Mouse (Mus musculus) lung, embryonic 14.5 days (tissue): ENCODE data around the gene Clcn3. TPM values are rescaled to one million over a fixed set of nuclear protein-coding genes. Genes with fewer than 3 reads are reported as not detected.
A peak's percentile ranks its signal among the peaks of the same experiment; 100 is the strongest.

Experiments used
- ATAC-seq: fragments of 200-750 bp; cut with Nextera tagmentation; 2 replicates; pipeline ENCODE4 v1.8.0; 2017; ENCODE audit warnings: mild to moderate bottlenecking, moderate TSS enrichment, moderate library complexity; ENCODE audit not compliant: insufficient read depth
- DNase-seq: peaks from one replicate; pipeline ENCODE4 v3.0.0-alpha.2; 2015
- H3K27ac ChIP-seq: fragments of 300-500 bp; sonication (generic); 2 replicates; pipeline ENCODE4 v1.5.1; 2014; ENCODE audit warnings: low read depth, mild to moderate bottlenecking, moderate library complexity
- H3K27me3 ChIP-seq: fragments of 300-500 bp; sonication (generic); 2 replicates; pipeline ENCODE4 v1.6.1; 2014; ENCODE audit warnings: low read length, control low read depth; ENCODE audit not compliant: insufficient read depth
- H3K36me3 ChIP-seq: fragments of 300-500 bp; sonication (generic); 2 replicates; pipeline ENCODE4 v1.6.1; 2014; ENCODE audit warnings: control low read depth; ENCODE audit not compliant: insufficient read depth
- H3K4me1 ChIP-seq: fragments of 300-500 bp; sonication (generic); 2 replicates; pipeline ENCODE4 v1.6.1; 2014; ENCODE audit warnings: antibody characterized with exemption, control low read depth; ENCODE audit not compliant: insufficient read depth
- H3K4me2 ChIP-seq: fragments of 300-500 bp; sonication (generic); 2 replicates; pipeline ENCODE4 v1.6.1; 2014; ENCODE audit warnings: mild to moderate bottlenecking
- H3K4me3 ChIP-seq: fragments of 300-500 bp; sonication (generic); 2 replicates; pipeline ENCODE4 v1.5.1; 2014; ENCODE audit warnings: low read depth, low read length
- H3K9ac ChIP-seq: fragments of 300-500 bp; sonication (generic); 2 replicates; pipeline ENCODE4 v1.6.1; 2014
- H3K9me3 ChIP-seq: fragments of 300-500 bp; sonication (generic); 2 replicates; pipeline ENCODE4 v1.6.1; 2016; ENCODE audit warnings: low read depth, low read length, control low read depth
- CTCF ChIP-seq: IDR thresholded peaks from 2 replicates; pipeline ENCODE4 v1.5.1; 2016; ENCODE audit warnings: antibody characterized with exemption, low read depth
- WGBS: fragments of 180-500 bp; shearing (Covaris S2); extraction: QIAGEN DNeasy Blood & Tissue Kit; methylation state at CpG from one replicate; pipeline ENCODE4 v1.1.7; 2014; 5-methylcytosine and 5-hydroxymethylcytosine counted together
- polyA plus RNA-seq: library from polyadenylated mRNA; unstranded; fragments of >200 nt; fragmentation: Nextera tagmentation; extraction: Ambion mirVana; gene quantifications from 2 replicates; pipeline ENCODE4 v1.2.1, GENCODE M21; 2014

The Clcn3 gene
- polyA plus RNA-seq, 1 experiment from 2014 or later = 17.3 TPM

- whole genome bisulfite sequencing = 75% methylated on average over 13 of the region's 13 CpGs
- Histone ChIP-seq H3K9me3 (no peaks in the 10 kb centered on the region), H3K27me3 (no peaks in the 10 kb centered on the region), H3K9ac (no peak overlapping the region), H3K4me2 (no peak overlapping the region), H3K4me3 (no peak overlapping the region), H3K27ac (no peak overlapping the region), H3K36me3 (no peaks in the 10 kb centered on the region), H3K4me1 (no peaks in the 10 kb centered on the region)
- DNase-seq (no peak), ATAC-seq (no peak)
- TF ChIP-seq CTCF = no peak
Measured at GRCm38 (mm10) chr8:60870231-60871193, 112.6 kb downstream of the Clcn3 start.

DNA sequence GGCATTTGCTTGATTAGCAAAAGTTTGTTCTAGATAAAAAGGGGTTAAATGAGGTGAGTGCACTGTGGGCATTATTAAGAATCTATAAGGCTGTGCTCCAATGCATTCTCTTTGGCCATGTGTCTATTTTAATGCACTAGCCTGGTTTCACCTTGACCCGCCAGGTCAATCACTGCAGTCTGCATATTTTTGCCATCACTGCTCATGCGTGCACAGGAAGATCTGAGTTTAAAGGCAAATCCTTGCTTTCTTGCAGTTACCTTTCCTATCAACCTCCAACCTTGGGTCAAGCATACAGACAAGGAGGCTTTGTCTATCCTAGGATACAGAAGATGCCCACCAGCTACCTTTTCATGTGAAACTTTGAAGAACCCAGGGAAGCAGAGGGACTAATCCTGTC, 113.3 kb downstream of the Clcn3 start:
- Histone ChIP-seq H3K36me3 (no peaks in the 10 kb centered on the region), H3K4me3 (no peak overlapping the region), H3K27me3 (no peaks in the 10 kb centered on the region), H3K9me3 (no peaks in the 10 kb centered on the region), H3K9ac (no peak overlapping the region), H3K4me1 (no peaks in the 10 kb centered on the region), H3K4me2 (no peak overlapping the region), H3K27ac (no peak overlapping the region)
- DNase-seq (no peak), ATAC-seq (no peak)
- WGBS = 81% methylated on average over 2 of the region's 2 CpGs
- no peak for TF ChIP-seq CTCF

DNA sequence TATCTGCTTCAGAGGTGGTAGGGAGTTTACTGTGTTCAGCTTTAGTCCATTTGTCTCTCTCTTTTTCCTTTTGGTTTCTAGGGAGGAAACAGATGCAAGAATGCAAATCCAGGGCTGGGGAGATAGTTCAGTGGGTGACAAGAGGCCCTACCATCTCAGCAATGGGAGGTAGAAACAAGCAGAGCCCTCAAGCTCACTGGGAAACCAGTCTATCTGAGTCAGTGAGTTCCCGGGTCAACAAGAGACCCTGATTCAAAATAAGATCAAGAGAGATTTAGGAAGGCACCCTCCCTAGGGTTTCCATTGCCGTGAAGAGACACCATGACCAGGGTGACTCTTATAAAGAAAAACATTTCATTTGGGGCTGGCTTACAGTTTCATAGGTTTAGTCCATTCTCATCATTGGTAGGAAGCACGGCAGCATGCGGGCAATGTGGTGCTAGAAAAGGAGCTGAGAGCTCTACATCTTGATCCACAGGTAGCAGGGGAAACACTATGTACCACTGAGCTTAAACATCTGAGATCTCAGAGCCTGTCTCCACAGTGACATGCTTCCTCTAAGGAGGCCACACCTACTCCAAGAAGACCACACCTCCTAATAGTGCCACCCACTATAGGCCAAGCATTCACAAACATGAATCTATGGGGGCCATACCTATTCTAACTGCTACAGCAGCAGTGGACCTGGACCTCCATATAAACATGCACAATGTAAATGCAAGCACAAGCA, 114.7 kb downstream of the Clcn3 start:
- no peaks in the 10 kb centered on the region for H3K9me3 ChIP-seq
- 89% methylated on average over 4 of the region's 4 CpGs for WGBS
- ATAC-seq (no peak), DNase-seq (no peak)
- no peak overlapping the region for H3K4me3 ChIP-seq
- no peak overlapping the region for H3K4me2 ChIP-seq
- H3K27ac ChIP-seq = no peak overlapping the region
- no peaks in the 10 kb centered on the region for H3K27me3 ChIP-seq
- H3K4me1 ChIP-seq = no peaks in the 10 kb centered on the region
- no peak for TF ChIP-seq CTCF
- H3K9ac ChIP-seq = no peak overlapping the region
- H3K36me3 ChIP-seq = no peaks in the 10 kb centered on the region

- Histone ChIP-seq H3K36me3 (no peaks in the 10 kb centered on the region), H3K9me3 (no peaks in the 10 kb centered on the region), H3K27ac (no peak overlapping the region), H3K4me2 (no peak overlapping the region), H3K4me3 (no peak overlapping the region), H3K9ac (no peak overlapping the region), H3K4me1 (no peaks in the 10 kb centered on the region), H3K27me3 (no peaks in the 10 kb centered on the region)
- no peak for TF ChIP-seq CTCF
- DNase-seq = no peak
- WGBS = 75% methylated on average over 4 of the region's 4 CpGs
- ATAC-seq = no peak
Measured at GRCm38 (mm10) chr8:60867468-60868115, 115.5 kb downstream of the Clcn3 start.

DNA sequence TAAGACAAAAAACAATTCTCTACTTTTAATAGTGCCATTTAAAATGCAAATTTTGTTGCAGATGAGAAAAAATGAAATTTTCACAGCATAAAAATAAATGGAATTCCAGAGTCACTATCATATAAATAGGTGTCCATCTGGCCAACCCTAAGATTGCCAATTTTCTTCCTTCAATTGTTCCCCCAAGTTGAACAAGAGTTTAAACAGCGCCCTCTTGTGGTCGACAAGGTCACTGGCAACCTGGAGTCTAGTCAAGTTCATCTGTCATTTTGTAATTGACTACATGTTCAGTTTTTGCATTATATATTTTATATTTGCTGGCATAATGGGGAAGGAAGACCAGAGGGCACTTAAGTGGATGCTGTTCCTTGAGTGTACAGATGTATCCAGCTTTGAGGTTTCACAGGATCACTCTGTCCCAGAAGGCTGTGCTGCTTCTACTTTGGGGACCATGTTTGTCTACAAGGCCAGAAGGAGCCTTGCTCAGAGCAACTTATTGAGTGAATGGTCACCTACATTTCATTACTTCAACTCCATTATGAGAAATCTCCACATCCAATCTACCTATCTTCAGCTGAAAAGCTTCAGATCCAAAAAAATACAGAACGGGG, 117.5 kb downstream of the Clcn3 start:
- Histone ChIP-seq H3K4me2 (no peak overlapping the region), H3K9ac (no peak overlapping the region), H3K9me3 (no peaks in the 10 kb centered on the region), H3K27me3 (no peaks in the 10 kb centered on the region), H3K4me3 (no peak overlapping the region), H3K27ac (no peak overlapping the region), H3K36me3 (no peaks in the 10 kb centered on the region), H3K4me1 (no peaks in the 10 kb centered on the region)
- WGBS = 32% methylated on average over 3 of the region's 3 CpGs
- TF ChIP-seq CTCF = peak; percentile 83
- ATAC-seq (no peak), DNase-seq (peak; percentile 89)

DNA sequence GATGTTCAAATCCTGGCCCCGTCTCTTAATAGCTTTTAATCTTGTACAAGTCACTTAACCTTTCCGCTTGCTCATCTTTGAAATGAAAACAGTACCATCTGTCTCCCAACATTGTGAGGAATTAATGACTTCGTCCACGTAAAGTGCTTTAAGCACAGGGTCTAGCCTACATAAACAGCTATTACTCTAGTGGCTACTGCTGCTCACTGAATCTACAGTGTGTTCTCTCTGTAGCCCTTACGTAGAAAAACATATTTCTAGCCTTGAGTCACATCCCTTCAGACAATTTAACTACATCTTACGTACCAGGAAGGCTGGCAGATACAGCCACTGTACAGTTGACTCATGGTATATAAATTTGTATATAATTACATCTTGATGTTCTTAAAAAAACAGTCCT, 118.2 kb downstream of the Clcn3 start:
- 74% methylated on average over 6 of the region's 6 CpGs for WGBS
- no peak for TF ChIP-seq CTCF
- H3K9me3 ChIP-seq = no peaks in the 10 kb centered on the region

More for the DNA sequence above, 118.2 kb downstream of the Clcn3 start:
- DNase-seq (no peak), ATAC-seq (no peak)
- Histone ChIP-seq H3K36me3 (no peaks in the 10 kb centered on the region), H3K4me1 (no peaks in the 10 kb centered on the region), H3K9ac (no peak overlapping the region), H3K4me3 (no peak overlapping the region), H3K27me3 (no peaks in the 10 kb centered on the region), H3K4me2 (no peak overlapping the region), H3K27ac (no peak overlapping the region)
